Mouse (Mus musculus) lung, postnatal 14 days (tissue): ENCODE results near the gene Ccdc69.
"Not testable (repeated sequence)": the region's sequence is repeated elsewhere in the genome, so short reads cannot be mapped to it uniquely, and the experiment has no call there.

Source experiments
- DNase-seq: peaks from one replicate; pipeline ENCODE4 v3.0.0; 2021

The Ccdc69 gene

GRCm38 (mm10) chr11:55096731-55097462 lies 19.0 kb upstream of the Ccdc69 start:
- no peak for DNase-seq

GRCm38 (mm10) chr11:55096296-55096695 lies 18.4 kb upstream of the Ccdc69 start:
- DNase-seq = not testable (repeated sequence)

- no peak for DNase-seq
These were observed 15.2 kb upstream of the Ccdc69 start for GRCm38 (mm10) chr11:55093096-55093495.

- no peak for DNase-seq
These were observed 12.0 kb upstream of the Ccdc69 start for GRCm38 (mm10) chr11:55089892-55090291.

- peak; percentile 78 for DNase-seq
These were observed 9.1 kb upstream of the Ccdc69 start for GRCm38 (mm10) chr11:55087006-55087405.

- no peak for DNase-seq
These were observed 7.5 kb upstream of the Ccdc69 start for GRCm38 (mm10) chr11:55085396-55085795.

GRCm38 (mm10) chr11:55084629-55085028 lies 6.7 kb upstream of the Ccdc69 start:
- peak; percentile 40 for DNase-seq

- DNase-seq = no peak
These were observed 3.3 kb upstream of the Ccdc69 start for GRCm38 (mm10) chr11:55081206-55081605.

- no peak for DNase-seq
These were observed 1.2 kb upstream of the Ccdc69 start for GRCm38 (mm10) chr11:55079180-55079579.

GRCm38 (mm10) chr11:55078502-55078901 lies 571 bp upstream of the Ccdc69 start:
- DNase-seq = no peak

GRCm38 (mm10) chr11:55076234-55076633 lies 1.7 kb downstream of the Ccdc69 start:
- DNase-seq = no peak

GRCm38 (mm10) chr11:55075602-55076001 lies 2.3 kb downstream of the Ccdc69 start:
- DNase-seq = peak; percentile 39

- no peak for DNase-seq
These were observed 4.7 kb downstream of the Ccdc69 start for GRCm38 (mm10) chr11:55073191-55073590.

- DNase-seq = no peak
These were observed 5.5 kb downstream of the Ccdc69 start for GRCm38 (mm10) chr11:55072467-55072866.

- no peak for DNase-seq
These were observed 6.6 kb downstream of the Ccdc69 start for GRCm38 (mm10) chr11:55071344-55071743.

GRCm38 (mm10) chr11:55069023-55069422 lies 8.9 kb downstream of the Ccdc69 start:
- no peak for DNase-seq

GRCm38 (mm10) chr11:55066921-55067320 lies 11.0 kb downstream of the Ccdc69 start:
- no peak for DNase-seq

- no peak for DNase-seq
These were observed 15.1 kb downstream of the Ccdc69 start for GRCm38 (mm10) chr11:55062856-55063255.

GRCm38 (mm10) chr11:55060802-55061201 lies 17.1 kb downstream of the Ccdc69 start:
- no peak for DNase-seq

- DNase-seq = no peak
These were observed 20.4 kb downstream of the Ccdc69 start for GRCm38 (mm10) chr11:55057511-55057910.

- DNase-seq = no peak
These were observed 27.0 kb downstream of the Ccdc69 start for GRCm38 (mm10) chr11:55050837-55051510.

- peak; percentile 70 for DNase-seq
These were observed 31.3 kb downstream of the Ccdc69 start for GRCm38 (mm10) chr11:55046600-55046999.

- DNase-seq = no peak
These were observed 36.6 kb downstream of the Ccdc69 start for GRCm38 (mm10) chr11:55041348-55041747.

- peak; percentile 90 for DNase-seq
These were observed 38.3 kb downstream of the Ccdc69 start for GRCm38 (mm10) chr11:55039591-55039990.
